Mouse (Mus musculus): ENCODE data around the gene Trem3. TPM values are rescaled to one million over a fixed set of nuclear protein-coding genes. Genes with fewer than 3 reads are reported as not detected.

The Trem3 gene
- polyA plus RNA-seq, 1 experiment, result not detected

DNA sequence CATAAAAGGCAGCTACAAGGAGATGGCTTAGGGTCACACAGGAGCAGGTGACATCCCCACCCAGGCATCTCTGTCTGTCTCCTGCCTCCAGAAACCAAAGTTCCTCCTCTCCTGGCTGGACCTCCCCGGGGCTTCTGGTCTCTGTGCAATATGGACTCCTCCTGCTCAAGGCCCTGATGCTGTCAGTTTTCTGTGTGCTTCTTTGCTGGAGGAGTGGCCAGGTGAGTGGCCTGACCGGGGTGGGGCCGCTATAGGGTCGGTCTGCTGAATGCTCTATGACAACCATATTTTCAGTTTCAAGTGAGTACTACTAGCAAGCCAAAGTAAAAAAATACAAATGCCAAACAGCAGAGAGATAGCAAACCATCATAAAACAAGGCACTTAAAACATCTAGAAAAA is 25.0 kb downstream of the Trem3 start:
- Histone ChIP-seq H3K9ac (ENCODE audit: low read depth, poor library complexity, severe bottlenecking) (no peak overlapping the region), H3K9me3 (replicated peaks; ENCODE audit: control insufficient read depth, insufficient read depth, low read length, poor library complexity, severe bottlenecking) (no peaks in the 10 kb centered on the region), H3K27me3 (ENCODE audit: control insufficient read depth, insufficient read depth, low read length, poor library complexity, severe bottlenecking) (no peaks in the 10 kb centered on the region), H3K27ac (ENCODE audit: insufficient read depth, low read length) (no peak overlapping the region), H3K4me1 (ENCODE audit: control insufficient read depth, insufficient read depth, low read length) (no peaks in the 10 kb centered on the region), H3K4me3 (ENCODE audit: low read depth, low read length) (no peak overlapping the region), H3K36me3 (ENCODE audit: control insufficient read depth, insufficient read depth, low read length, poor library complexity, severe bottlenecking) (no peaks in the 10 kb centered on the region)
- TF ChIP-seq CTCF (IDR thresholded peaks at IDR 0.05; ENCODE audit: low read depth, low read length) (no peak), POLR2A (IDR thresholded peaks at IDR 0.05; ENCODE audit: insufficient read depth, low read length) (no peak), EP300 (IDR thresholded peaks at IDR 0.05; ENCODE audit: insufficient read depth, low read depth, low read length) (no peak)

DNA sequence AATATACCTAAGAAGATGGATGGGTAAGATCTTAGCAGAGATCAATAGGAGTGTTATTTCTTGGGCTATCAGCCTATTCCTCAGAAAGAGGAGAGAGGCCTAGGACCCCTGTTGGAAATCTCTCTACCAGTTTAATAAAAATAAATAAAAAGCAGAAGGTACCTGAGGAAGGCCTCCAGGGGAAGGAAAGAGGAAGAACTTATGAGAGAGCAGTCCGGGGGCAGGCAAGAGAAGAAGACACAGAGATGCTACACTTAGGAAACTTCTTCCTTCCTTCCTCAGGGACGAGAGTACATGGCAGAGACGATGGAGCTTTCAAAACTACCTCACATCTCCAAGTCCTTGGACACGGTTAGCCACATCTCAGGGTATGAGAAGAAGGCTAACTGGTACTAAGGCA is 26.5 kb downstream of the Trem3 start:
- no peak overlapping the region for H3K4me3 ChIP-seq (ENCODE audit: low read depth, low read length)
- H3K27ac ChIP-seq (ENCODE audit: insufficient read depth, low read length), result no peak overlapping the region
- no peaks in the 10 kb centered on the region for H3K27me3 ChIP-seq (ENCODE audit: control insufficient read depth, insufficient read depth, low read length, poor library complexity, severe bottlenecking)
- peaks cover under 1% of the 10 kb centered on the region for H3K4me1 ChIP-seq (ENCODE audit: control insufficient read depth, insufficient read depth, low read length)
- TF ChIP-seq CTCF (IDR thresholded peaks at IDR 0.05; ENCODE audit: low read depth, low read length) (no peak), POLR2A (IDR thresholded peaks at IDR 0.05; ENCODE audit: insufficient read depth, low read length) (no peak), EP300 (IDR thresholded peaks at IDR 0.05; ENCODE audit: insufficient read depth, low read depth, low read length) (no peak)
- no peak overlapping the region for H3K9ac ChIP-seq (ENCODE audit: low read depth, poor library complexity, severe bottlenecking)
- H3K9me3 ChIP-seq (replicated peaks; ENCODE audit: control insufficient read depth, insufficient read depth, low read length, poor library complexity, severe bottlenecking), result no peaks in the 10 kb centered on the region
- H3K36me3 ChIP-seq (ENCODE audit: control insufficient read depth, insufficient read depth, low read length, poor library complexity, severe bottlenecking), result no peaks in the 10 kb centered on the region

DNA sequence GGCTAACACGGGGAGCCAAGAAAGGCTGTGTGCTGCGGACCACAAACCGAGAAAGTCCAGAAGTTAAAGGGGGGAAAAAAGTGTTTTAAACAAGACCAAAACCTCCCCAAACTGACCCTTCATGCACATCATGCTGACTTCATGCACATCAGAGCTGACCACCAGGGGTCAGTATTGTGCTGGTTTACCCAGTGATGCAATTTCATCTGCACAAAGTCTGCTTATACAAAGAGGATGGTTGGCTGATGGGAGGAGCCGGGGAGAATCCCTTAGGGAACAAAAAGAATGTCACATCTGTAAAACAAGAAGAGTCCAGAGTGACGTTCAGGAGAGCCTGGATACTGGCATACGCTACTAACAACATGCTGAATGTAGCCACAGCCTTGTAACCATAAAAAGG is 27.3 kb downstream of the Trem3 start:
- Histone ChIP-seq H3K9ac (ENCODE audit: low read depth, poor library complexity, severe bottlenecking) (no peak overlapping the region), H3K27me3 (ENCODE audit: control insufficient read depth, insufficient read depth, low read length, poor library complexity, severe bottlenecking) (no peaks in the 10 kb centered on the region), H3K9me3 (replicated peaks; ENCODE audit: control insufficient read depth, insufficient read depth, low read length, poor library complexity, severe bottlenecking) (no peaks in the 10 kb centered on the region), H3K4me3 (ENCODE audit: low read depth, low read length) (no peak overlapping the region), H3K27ac (ENCODE audit: insufficient read depth, low read length) (no peak overlapping the region), H3K36me3 (ENCODE audit: control insufficient read depth, insufficient read depth, low read length, poor library complexity, severe bottlenecking) (no peaks in the 10 kb centered on the region), H3K4me1 (ENCODE audit: control insufficient read depth, insufficient read depth, low read length) (peaks cover 1% of the 10 kb centered on the region)
- TF ChIP-seq CTCF (IDR thresholded peaks at IDR 0.05; ENCODE audit: low read depth, low read length) (peak; percentile 29), POLR2A (IDR thresholded peaks at IDR 0.05; ENCODE audit: insufficient read depth, low read length) (no peak)

DNA sequence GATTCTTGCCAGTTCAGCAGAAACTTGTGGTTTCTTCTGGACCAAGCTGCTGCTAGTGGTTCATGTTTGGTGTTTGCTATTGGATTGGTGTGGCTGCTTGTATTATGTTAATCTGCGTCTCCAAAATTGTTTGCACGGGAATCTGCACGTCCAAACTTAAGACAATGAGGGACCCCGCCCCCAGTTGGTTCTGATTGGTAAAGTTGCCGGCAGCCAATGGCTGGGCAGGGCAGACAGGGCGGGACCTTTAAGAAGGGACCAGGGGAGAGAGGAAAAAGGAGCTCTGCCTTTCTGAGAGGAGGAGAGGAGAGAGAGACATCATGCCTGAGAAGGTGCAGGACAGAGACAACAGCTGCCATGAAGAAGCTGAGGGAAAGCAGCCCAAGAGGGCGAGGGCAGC is 28.2 kb downstream of the Trem3 start:
- TF ChIP-seq POLR2A (IDR thresholded peaks at IDR 0.05; ENCODE audit: insufficient read depth, low read length) (no peak), EP300 (IDR thresholded peaks at IDR 0.05; ENCODE audit: insufficient read depth, low read depth, low read length) (no peak), CTCF (IDR thresholded peaks at IDR 0.05; ENCODE audit: low read depth, low read length) (no peak)
- H3K27me3 ChIP-seq (ENCODE audit: control insufficient read depth, insufficient read depth, low read length, poor library complexity, severe bottlenecking), result no peaks in the 10 kb centered on the region
- 0 out of 2 replicates have a peak overlapping the region, but pooled peaks have one; percentile 7 for H3K4me3 ChIP-seq (ENCODE audit: low read depth, low read length)

DNA sequence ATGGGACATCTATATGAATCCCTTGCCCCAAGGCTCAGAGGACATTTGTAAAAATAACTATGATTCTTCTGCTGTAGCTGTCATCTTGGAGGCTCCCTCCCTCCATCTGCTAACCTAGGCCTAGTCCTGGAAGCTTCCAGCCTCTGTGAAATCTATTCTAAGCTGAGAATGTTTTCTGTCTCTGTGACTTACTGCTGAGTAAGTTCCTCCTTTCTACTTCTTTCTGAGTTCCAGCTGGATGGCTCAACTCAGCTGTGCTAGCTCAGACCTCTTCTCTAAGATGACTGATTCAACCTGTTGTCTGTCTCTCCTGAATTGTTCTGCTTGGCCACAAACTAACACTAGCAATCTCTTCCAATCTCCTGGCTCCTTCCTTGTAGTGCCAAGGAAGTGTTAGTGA is 30.8 kb downstream of the Trem3 start:
- no peak for TF ChIP-seq CTCF (IDR thresholded peaks at IDR 0.05; ENCODE audit: low read depth, low read length)
- no peak for TF ChIP-seq POLR2A (IDR thresholded peaks at IDR 0.05; ENCODE audit: insufficient read depth, low read length)
- TF ChIP-seq EP300 (IDR thresholded peaks at IDR 0.05; ENCODE audit: insufficient read depth, low read depth, low read length), result no peak
- Histone ChIP-seq H3K4me1 (ENCODE audit: control insufficient read depth, insufficient read depth, low read length) (peaks cover 3% of the 10 kb centered on the region), H3K4me3 (ENCODE audit: low read depth, low read length) (no peak overlapping the region), H3K9me3 (replicated peaks; ENCODE audit: control insufficient read depth, insufficient read depth, low read length, poor library complexity, severe bottlenecking) (no peaks in the 10 kb centered on the region), H3K36me3 (ENCODE audit: control insufficient read depth, insufficient read depth, low read length, poor library complexity, severe bottlenecking) (no peaks in the 10 kb centered on the region), H3K27ac (ENCODE audit: insufficient read depth, low read length) (no peak overlapping the region), H3K9ac (ENCODE audit: low read depth, poor library complexity, severe bottlenecking) (no peak overlapping the region), H3K27me3 (ENCODE audit: control insufficient read depth, insufficient read depth, low read length, poor library complexity, severe bottlenecking) (no peaks in the 10 kb centered on the region)

More for the DNA sequence above, 28.2 kb downstream of the Trem3 start:
- Histone ChIP-seq H3K9me3 (replicated peaks; ENCODE audit: control insufficient read depth, insufficient read depth, low read length, poor library complexity, severe bottlenecking) (no peaks in the 10 kb centered on the region), H3K36me3 (ENCODE audit: control insufficient read depth, insufficient read depth, low read length, poor library complexity, severe bottlenecking) (no peaks in the 10 kb centered on the region), H3K4me1 (ENCODE audit: control insufficient read depth, insufficient read depth, low read length) (peaks cover 1% of the 10 kb centered on the region), H3K27ac (ENCODE audit: insufficient read depth, low read length) (no peak overlapping the region; the same call in 1 of the 2 replicates), H3K9ac (ENCODE audit: low read depth, poor library complexity, severe bottlenecking) (no peak overlapping the region)

DNA sequence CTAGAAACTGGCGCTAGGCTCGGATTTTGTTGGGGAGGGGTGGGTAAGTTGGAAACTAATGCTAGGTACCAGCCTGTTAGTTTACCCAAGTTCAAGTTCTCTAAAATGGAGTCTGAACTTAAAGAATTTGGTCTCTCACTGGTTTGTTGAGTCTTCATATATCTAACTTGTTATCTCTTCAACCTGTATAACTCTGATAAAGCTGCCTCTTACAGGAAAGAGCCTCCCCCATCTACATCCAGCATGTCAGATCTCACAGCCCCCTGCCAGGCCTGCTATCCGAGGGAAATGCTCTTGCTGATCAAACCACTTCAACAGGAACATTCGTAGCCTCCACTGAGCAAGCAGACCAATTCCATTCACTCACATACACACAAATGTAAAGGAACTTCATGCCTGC is 31.4 kb downstream of the Trem3 start:
- TF ChIP-seq CTCF (IDR thresholded peaks at IDR 0.05; ENCODE audit: low read depth, low read length) (no peak), EP300 (IDR thresholded peaks at IDR 0.05; ENCODE audit: insufficient read depth, low read depth, low read length) (no peak), POLR2A (IDR thresholded peaks at IDR 0.05; ENCODE audit: insufficient read depth, low read length) (no peak)
- Histone ChIP-seq H3K9me3 (replicated peaks; ENCODE audit: control insufficient read depth, insufficient read depth, low read length, poor library complexity, severe bottlenecking) (no peaks in the 10 kb centered on the region), H3K27ac (ENCODE audit: insufficient read depth, low read length) (no peak overlapping the region), H3K9ac (ENCODE audit: low read depth, poor library complexity, severe bottlenecking) (no peak overlapping the region), H3K27me3 (ENCODE audit: control insufficient read depth, insufficient read depth, low read length, poor library complexity, severe bottlenecking) (no peaks in the 10 kb centered on the region), H3K36me3 (ENCODE audit: control insufficient read depth, insufficient read depth, low read length, poor library complexity, severe bottlenecking) (no peaks in the 10 kb centered on the region), H3K4me1 (ENCODE audit: control insufficient read depth, insufficient read depth, low read length) (peaks cover 3% of the 10 kb centered on the region), H3K4me3 (ENCODE audit: low read depth, low read length) (no peak overlapping the region)

Data from ES-Bruce4 (cell line).